Comparison of ENCODE assay signal across 39 mouse cellular contexts in the genomic region with DNA sequence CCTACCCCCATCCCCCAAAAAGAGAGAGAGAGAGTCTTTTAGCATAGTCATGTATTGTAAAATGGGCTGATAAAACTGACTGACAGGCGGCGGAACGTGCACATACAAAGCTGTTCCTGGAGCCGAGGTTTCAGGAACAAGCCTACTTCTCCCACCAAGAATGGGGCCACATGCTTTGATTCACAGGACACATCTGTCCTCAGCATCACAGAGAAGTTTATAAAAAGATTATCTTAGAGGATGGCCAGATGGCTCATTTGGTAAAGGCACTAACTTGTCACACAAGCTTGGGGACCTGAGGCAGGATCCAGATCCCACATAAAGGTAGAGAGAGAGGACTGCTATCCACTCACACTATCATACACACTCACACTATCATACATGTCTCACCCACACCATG. TPM values are rescaled to one million over a fixed set of nuclear protein-coding genes. Genes with fewer than 3 reads are reported as not detected.
"Had no signal": no experiment of that assay in that cellular context is flagged by ENCODE, and none has a peak within 500 bp of the region (broad histone marks: within the 10 kb centered on the region; RNA-seq: fewer than 3 reads in every experiment).

No protein-coding gene starts in this region.

- H3K4me3 ChIP-seq: limb, embryonic 10.5 days; limb, embryonic 12.5 days; limb, embryonic 13.5 days; limb, embryonic 15.5 days; liver, embryonic 12.5 days; liver, embryonic 13.5 days; liver, embryonic 15.5 days; lung, embryonic 15.5 days; megakaryocyte, embryonic 14.5 days; midbrain, embryonic 10.5 days; midbrain, embryonic 12.5 days; midbrain, embryonic 13.5 days; midbrain, embryonic 15.5 days; myocyte; neural tube, embryonic 12.5 days had no signal

- H3K27ac ChIP-seq: limb, embryonic 10.5 days; limb, embryonic 12.5 days; limb, embryonic 13.5 days; limb, embryonic 15.5 days; liver, embryonic 12.5 days; liver, embryonic 13.5 days; liver, embryonic 14.5 days; liver, embryonic 15.5 days; lung, embryonic 15.5 days; macrophage; midbrain, embryonic 10.5 days; midbrain, embryonic 12.5 days; midbrain, embryonic 13.5 days; midbrain, embryonic 15.5 days; neural tube, embryonic 12.5 days had no signal

- ATAC-seq: liver, embryonic 12.5 days; liver, postnatal 0 days; lung, postnatal 0 days; midbrain, embryonic 13.5 days; midbrain, embryonic 15.5 days; midbrain, embryonic 16.5 days had no signal

- DNase-seq: left cerebral cortex, postnatal 4 days; liver; liver, embryonic 13.5 days; liver, postnatal 0 days; lung, adult 2 months; lung, embryonic 14.5 days; lung, postnatal 10 days; lung, postnatal 14 days; lung, postnatal 36 days; lung, postnatal 4 days; midbrain, embryonic 14.5 days had no signal

RNA-seq across cellular contexts. Expression of gene Pdcl2, which starts 5.8 kb away (rescaled TPM):
- total RNA-seq: left cerebral cortex, adult 8-10 months; left cerebral cortex, postnatal 10 days; left cerebral cortex, postnatal 25 days; left cerebral cortex, postnatal 36 days; left cerebral cortex, postnatal 4 days; liver, adult 2 months; megakaryocyte progenitor cell, adult 5-6 weeks; megakaryocyte, adult 5-6 weeks; megakaryocyte-erythroid progenitor cell, adult 5-6 weeks; midbrain, postnatal 0 days had no signal

RNA-seq across cellular contexts. Expression of gene Nmu, which starts 38.5 kb away (rescaled TPM):
- total RNA-seq: left cerebral cortex, adult 8-10 months; left cerebral cortex, postnatal 10 days; left cerebral cortex, postnatal 25 days; left cerebral cortex, postnatal 36 days; left cerebral cortex, postnatal 4 days; liver, adult 2 months; megakaryocyte progenitor cell, adult 5-6 weeks; megakaryocyte, adult 5-6 weeks; megakaryocyte-erythroid progenitor cell, adult 5-6 weeks; midbrain, postnatal 0 days; monocyte, adult 5-6 weeks had no signal
